Mouse (Mus musculus): Measurements from ENCODE around the gene Gphn.

Gphn gene

DNA sequence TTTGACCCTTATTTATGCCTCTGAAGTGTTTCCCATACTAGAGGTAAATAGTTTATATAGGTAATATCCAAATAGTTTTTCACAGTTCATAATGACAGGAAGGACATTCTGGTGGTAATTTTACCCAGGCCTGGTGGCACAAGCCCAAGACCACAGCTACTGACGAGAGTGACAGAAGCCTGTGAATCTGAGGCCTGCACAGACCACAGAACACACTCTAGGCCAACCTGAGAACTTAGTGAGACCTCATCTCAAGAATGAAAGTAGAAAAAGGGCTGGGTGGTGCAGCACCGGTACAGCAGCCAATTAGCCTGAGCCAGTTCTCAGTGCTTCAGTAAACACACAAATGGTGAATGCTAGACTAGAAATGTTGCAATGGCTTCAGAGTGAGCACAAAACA, 491.6 kb downstream of the Gphn start:
- in situ Hi-C loops (cut with MboI) = no loop called here

DNA sequence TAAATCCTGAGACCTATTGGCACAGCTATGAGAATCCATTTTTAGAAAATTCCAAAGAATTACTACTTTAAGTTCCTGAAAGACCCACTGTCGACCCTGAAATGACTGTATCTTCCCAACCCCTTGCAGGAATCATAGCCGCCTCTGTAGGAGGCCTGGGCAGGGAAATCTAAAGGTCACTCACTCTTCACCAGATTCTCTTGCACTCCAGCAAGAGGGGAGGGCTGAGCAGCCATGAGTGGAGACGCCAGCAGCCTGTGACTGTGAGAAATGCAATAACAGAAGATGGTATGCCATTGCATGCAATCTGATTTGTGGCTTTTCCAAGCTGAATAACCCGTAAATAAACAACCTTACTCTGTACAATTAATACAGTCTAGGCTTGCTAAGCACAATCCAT, 501.5 kb downstream of the Gphn start:
- in situ Hi-C loops (cut with MboI) = no loop called here

All from mature B cell (primary cell).